Mouse (Mus musculus): ENCODE measurements around the gene 1700080E11Rik.
"Not testable (repeated sequence)": the region's sequence is repeated elsewhere in the genome, so short reads cannot be mapped to it uniquely, and the experiment has no call there.

1700080E11Rik gene

GRCm38 (mm10) chr9:105144992-105145391 lies at the start of gene 1700080E11Rik:
Gene 1700080E11Rik, minus strand, starts transcription at chr9:105145092.
- no peak for DNase-seq

- DNase-seq: no peak
These were observed 41.8 kb upstream of the 1700080E11Rik start for GRCm38 (mm10) chr9:105186725-105187124.

- no peak for DNase-seq
These were observed 37.5 kb upstream of the 1700080E11Rik start for GRCm38 (mm10) chr9:105182392-105182791.

- no peak for DNase-seq
These were observed 5.7 kb downstream of the 1700080E11Rik start for GRCm38 (mm10) chr9:105139204-105139603.

- no peak for DNase-seq
These were observed 8.5 kb downstream of the 1700080E11Rik start for GRCm38 (mm10) chr9:105136404-105136803.

- DNase-seq: no peak
These were observed 10.4 kb downstream of the 1700080E11Rik start for GRCm38 (mm10) chr9:105134536-105134935.

GRCm38 (mm10) chr9:105132002-105132367 lies 12.9 kb downstream of the 1700080E11Rik start:
- DNase-seq: peak; percentile 30

GRCm38 (mm10) chr9:105131253-105132001 lies 13.5 kb downstream of the 1700080E11Rik start, which contains the start of gene Nudt16:
Gene Nudt16, minus strand, starts transcription at chr9:105131824.
- DNase-seq: peak; percentile 94

GRCm38 (mm10) chr9:105130331-105130730 lies 14.6 kb downstream of the 1700080E11Rik start:
- no peak for DNase-seq

GRCm38 (mm10) chr9:105125206-105125605 lies 19.7 kb downstream of the 1700080E11Rik start:
- not testable (repeated sequence) for DNase-seq

GRCm38 (mm10) chr9:105103893-105104292 lies 41.0 kb downstream of the 1700080E11Rik start:
- no peak for DNase-seq

- DNase-seq: no peak
These were observed 43.0 kb downstream of the 1700080E11Rik start for GRCm38 (mm10) chr9:105101911-105102310.

GRCm38 (mm10) chr9:105100807-105101570 lies 43.9 kb downstream of the 1700080E11Rik start:
- DNase-seq: peak; percentile 79
